8 mouse cellular contexts compared by ENCODE assay signal in the genomic region with DNA sequence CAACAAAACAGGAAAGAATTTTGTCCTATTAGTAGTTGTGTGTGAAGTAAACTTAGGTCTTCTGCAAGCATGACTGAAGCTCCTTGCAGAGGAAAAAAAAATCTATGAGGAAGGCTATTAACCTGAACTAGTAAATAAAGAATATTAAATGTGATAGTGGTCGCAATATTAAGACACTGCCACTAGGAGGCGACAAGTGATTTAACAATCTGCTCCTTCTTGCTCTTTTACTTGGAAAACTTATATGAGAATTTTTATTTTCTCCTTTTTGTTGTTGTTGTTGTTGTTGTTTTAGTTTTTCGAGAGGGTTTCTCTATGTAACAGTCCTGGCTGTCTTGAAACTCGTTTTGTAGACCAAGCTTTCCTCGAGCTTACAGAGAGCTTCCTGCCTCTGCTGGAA. TPM values are rescaled to one million over a fixed set of nuclear protein-coding genes. Genes with fewer than 3 reads are reported as not detected.
DNase-seq lines count a peak whose midpoint lies in the region; ATAC-seq and TF ChIP-seq lines count a peak whose summit lies in the region.

No protein-coding gene starts in this region.

- whole genome bisulfite sequencing in cerebellum, adult 2 months: 2% methylated on average over 5 of the region's 5 CpGs
- WGBS in intestine, embryonic 16.5 days: 4% methylated on average over 5 of the region's 5 CpGs
- WGBS in midbrain, embryonic 15.5 days: 8% methylated on average over 5 of the region's 5 CpGs

- ATAC-seq in intestine, embryonic 16.5 days: no peak
- no peak for ATAC-seq in midbrain, embryonic 15.5 days (replicated peaks)

- no peaks in the 10 kb centered on the region for H3K9me3 ChIP-seq in intestine, embryonic 16.5 days (ENCODE audit: control insufficient read depth, low read length)
- no peaks in the 10 kb centered on the region for H3K9me3 ChIP-seq in midbrain, embryonic 15.5 days

- no peaks in the 10 kb centered on the region for H3K27me3 ChIP-seq in cerebellum, adult 2 months (ENCODE audit: control insufficient read depth, insufficient read depth, low read length)
- no peaks in the 10 kb centered on the region for H3K27me3 ChIP-seq in intestine, embryonic 16.5 days (replicated peaks; ENCODE audit: control insufficient read depth, insufficient read depth, low read length)
- H3K27me3 ChIP-seq in midbrain, embryonic 15.5 days (replicated peaks): no peaks in the 10 kb centered on the region

- no peak overlapping the region for H3K27ac ChIP-seq in cerebellum, adult 2 months (ENCODE audit: insufficient read depth, low read length)
- peak overlapping the region; percentile 97 for H3K27ac ChIP-seq in intestine, embryonic 16.5 days (ENCODE audit: low read length)
- H3K27ac ChIP-seq in midbrain, embryonic 15.5 days: peak overlapping the region; percentile 94

- TF ChIP-seq CTCF in cerebellum, adult 2 months (IDR thresholded peaks at IDR 0.05; ENCODE audit: borderline replicate concordance, insufficient read depth, low read depth, low read length): peak; percentile 43; the same call in 1 of the 2 replicates

- H3K36me3 ChIP-seq in intestine, embryonic 16.5 days (ENCODE audit: control insufficient read depth, insufficient read depth, low read length): no peaks in the 10 kb centered on the region
- H3K36me3 ChIP-seq in midbrain, embryonic 15.5 days (replicated peaks): 0 out of 2 replicates have a peak, but pooled peaks cover 3% of the 10 kb centered on the region

- H3K4me3 ChIP-seq in cerebellum, adult 2 months (replicated peaks; ENCODE audit: insufficient read depth, low read depth, low read length): peak overlapping the region; percentile 31
- no peak overlapping the region for H3K4me3 ChIP-seq in intestine, embryonic 16.5 days (ENCODE audit: low read length)
- peak overlapping the region; percentile 75; the same call in 1 of the 2 replicates for H3K4me3 ChIP-seq in midbrain, embryonic 15.5 days

- peak overlapping the region; percentile 86 for H3K4me2 ChIP-seq in intestine, embryonic 16.5 days (ENCODE audit: low read depth, low read length)
- H3K4me2 ChIP-seq in midbrain, embryonic 15.5 days: peak overlapping the region; percentile 53

- H3K9ac ChIP-seq in intestine, embryonic 16.5 days (ENCODE audit: low read depth, low read length): no peak overlapping the region
- peak overlapping the region; percentile 35 for H3K9ac ChIP-seq in midbrain, embryonic 15.5 days

- H3K4me1 ChIP-seq in cerebellum, adult 2 months (ENCODE audit: control insufficient read depth, insufficient read depth, low read length): peaks cover 4% of the 10 kb centered on the region
- H3K4me1 ChIP-seq in intestine, embryonic 16.5 days (ENCODE audit: control insufficient read depth, insufficient read depth, low read length): peaks cover 10% of the 10 kb centered on the region
- peaks cover 13% of the 10 kb centered on the region for H3K4me1 ChIP-seq in midbrain, embryonic 15.5 days

- DNase-seq in left cerebral cortex, adult 18-20 months (ENCODE audit: low spot score in 2 of 2): peak; percentile 45 to 48
- DNase-seq in left cerebral cortex, adult 11 months (ENCODE audit: low spot score): no peak
- peak; percentile 24 to 62 for DNase-seq in cerebellum, adult 2 months
- peak; percentile 69 for DNase-seq in forelimb bud, embryonic 11.5 days (ENCODE audit: low read depth, low spot score)
- peak; percentile 36 for DNase-seq in liver
- DNase-seq in frontal cortex, postnatal 36 days (ENCODE audit: low spot score in 2 of 2): no peak

- TF ChIP-seq POLR2A in cerebellum, adult 2 months (IDR thresholded peaks at IDR 0.05; ENCODE audit: borderline replicate concordance, insufficient read depth, low read length): no peak

RNA-seq across cellular contexts. Expression of gene Gtf3c6, which starts 1.1 kb away (rescaled TPM):
- total RNA-seq in left cerebral cortex, adult 18-20 months (2021): 10 to 100 TPM; 19.5 to 20.7 TPM
- polyA plus RNA-seq in cerebellum, adult 2 months (2012; rRNA removed): 28.1 and 33.2 TPM in 2 replicates
- polyA plus RNA-seq in intestine, embryonic 16.5 days (2015; fragmentation: Nextera tagmentation; extraction: Ambion mirVana): 72.2 and 78.3 TPM in 2 replicates
- 78.8 and 80.0 TPM in 2 replicates for polyA plus RNA-seq in midbrain, embryonic 15.5 days (2015; fragmentation: Nextera tagmentation; extraction: Ambion mirVana)

RNA-seq across cellular contexts. Expression of gene Rpf2, which starts 12.1 kb away (rescaled TPM):
- total RNA-seq in left cerebral cortex, adult 18-20 months (2021): 10 to 100 TPM; 18.2 to 18.4 TPM
- polyA plus RNA-seq in cerebellum, adult 2 months (2012; rRNA removed): 13.8 and 15.1 TPM in 2 replicates
- polyA plus RNA-seq in intestine, embryonic 16.5 days (2015; fragmentation: Nextera tagmentation; extraction: Ambion mirVana): 60.8 and 70.0 TPM in 2 replicates
- 61.9 and 63.6 TPM in 2 replicates for polyA plus RNA-seq in midbrain, embryonic 15.5 days (2015; fragmentation: Nextera tagmentation; extraction: Ambion mirVana)

RNA-seq across cellular contexts. Expression of gene Amd1, which starts 43.0 kb away (rescaled TPM):
- total RNA-seq in left cerebral cortex, adult 18-20 months (2021): 10 to 100 TPM; 88.6 to 92.4 TPM
- 113 and 114 TPM in 2 replicates for polyA plus RNA-seq in cerebellum, adult 2 months (2012; rRNA removed)
- 41.9 and 47.2 TPM in 2 replicates for polyA plus RNA-seq in intestine, embryonic 16.5 days (2015; fragmentation: Nextera tagmentation; extraction: Ambion mirVana)
- polyA plus RNA-seq in midbrain, embryonic 15.5 days (2015; fragmentation: Nextera tagmentation; extraction: Ambion mirVana): 37.1 and 42.1 TPM in 2 replicates

Comparison
In these comparisons a context has a peak if more than half of its experiments do, and no peak if none do; other contexts are left out.
1. DNase-seq: peak in left cerebral cortex, adult 18-20 months (2 of 2), cerebellum, adult 2 months (2 of 2), forelimb bud, embryonic 11.5 days (single experiment) and liver (single experiment); none in left cerebral cortex, adult 11 months (single experiment) and frontal cortex, postnatal 36 days (0 of 2).